Mouse (Mus musculus): ENCODE data around the gene Olfr1151. TPM values are rescaled to one million over a fixed set of nuclear protein-coding genes. Genes with fewer than 3 reads are reported as not detected.

Gene Olfr1151
- polyA plus RNA-seq (2016; fragmentation: Nextera tagmentation; extraction: Ambion mirVana), result not detected in 2 replicates

DNA sequence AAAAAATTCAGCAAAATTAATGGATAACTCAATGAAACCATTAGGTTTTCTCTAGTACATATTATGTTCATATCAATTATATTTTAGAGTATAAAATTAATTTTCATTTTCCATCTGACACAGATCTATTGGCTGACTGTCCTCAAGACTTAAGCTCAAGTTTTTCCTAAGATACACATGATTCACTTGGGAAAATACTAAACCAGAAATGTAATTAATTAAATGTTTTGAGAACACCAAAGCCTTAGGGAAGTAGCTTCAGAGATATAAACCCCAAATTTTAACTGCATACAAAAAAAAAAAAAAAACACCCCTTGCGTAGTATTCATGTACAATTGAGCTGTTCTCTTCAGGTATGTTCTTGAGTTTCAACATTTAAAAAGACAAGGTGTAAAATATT is at the start of gene Olfr1151:
Gene Olfr1151, plus strand, starts transcription at position 301 of the 400 bp plus-strand sequence.
- Histone ChIP-seq H3K4me3 (no peak within 1 kb of the TSS), H3K36me3 (no peaks in the 10 kb centered on the region)

DNA sequence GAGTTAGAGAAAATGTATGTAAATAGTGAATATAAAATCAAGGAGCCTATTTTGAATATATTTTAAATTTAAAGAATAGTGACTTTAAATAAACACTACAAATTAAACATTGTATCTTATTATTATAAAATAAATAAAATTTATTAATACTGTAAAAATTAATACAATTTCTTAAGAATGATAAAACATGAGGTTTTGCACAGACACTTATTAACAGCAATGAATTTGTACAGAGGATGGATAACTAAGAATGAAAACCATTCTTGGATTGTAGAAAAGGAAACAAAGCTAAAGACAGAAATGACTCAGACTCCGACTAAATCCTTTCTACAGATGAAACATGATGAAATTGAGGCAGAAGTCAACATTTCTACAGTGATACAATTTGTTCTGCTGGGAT is 46.1 kb upstream of the Olfr1151 start, which contains the start of gene Olfr1145:
Gene Olfr1145, plus strand, starts transcription at position 301 of the 400 bp plus-strand sequence.
- ATAC-seq (ENCODE audit: low FRiP score, low read depth), result no peak
- Histone ChIP-seq H3K4me2 (replicated peaks) (no peak within 1 kb of the TSS), H3K27ac (no peak within 1 kb of the TSS), H3K9me3 (no peaks in the 10 kb centered on the region), H3K4me1 (no peaks in the 10 kb centered on the region), H3K9ac (no peak within 1 kb of the TSS), H3K4me3 (no peak within 1 kb of the TSS), H3K36me3 (no peaks in the 10 kb centered on the region), H3K27me3 (replicated peaks) (no peaks in the 10 kb centered on the region)
- 82% methylated on average over 1 of the region's 1 CpGs for WGBS

More for the DNA sequence above, at the start of gene Olfr1151:
- H3K9ac ChIP-seq, result no peak within 1 kb of the TSS
- no peaks in the 10 kb centered on the region for H3K4me1 ChIP-seq
- H3K9me3 ChIP-seq, result no peaks in the 10 kb centered on the region
- no peak within 1 kb of the TSS for H3K27ac ChIP-seq
- H3K4me2 ChIP-seq (replicated peaks), result no peak within 1 kb of the TSS
- no peak for ATAC-seq (ENCODE audit: low FRiP score, low read depth)
- H3K27me3 ChIP-seq (replicated peaks), result no peaks in the 10 kb centered on the region
- WGBS, result 93% methylated on average over 1 of the region's 1 CpGs

DNA sequence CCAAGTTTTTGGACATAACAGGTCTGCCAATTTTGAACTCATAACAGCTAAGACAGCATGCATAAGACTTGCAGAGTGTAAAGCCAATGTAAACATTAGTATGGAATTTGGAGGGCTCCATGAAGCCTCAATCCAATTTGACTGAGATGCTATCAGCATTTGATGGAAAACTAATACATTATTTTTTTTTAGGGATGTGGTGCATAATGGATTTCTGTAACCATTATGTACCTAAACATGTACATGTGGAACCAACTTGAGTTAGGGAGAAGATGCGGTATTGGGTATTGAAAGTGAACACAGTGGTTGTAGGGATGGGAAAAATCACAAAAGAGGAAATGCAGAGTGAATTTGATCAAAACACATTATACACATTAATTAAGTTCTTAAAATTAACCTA is 25.4 kb upstream of the Olfr1151 start, which contains the start of gene Olfr1148:
Gene Olfr1148, plus strand, starts transcription at position 301 of the 400 bp plus-strand sequence.
- H3K4me1 ChIP-seq, result no peaks in the 10 kb centered on the region
- no peaks in the 10 kb centered on the region for H3K27me3 ChIP-seq (replicated peaks)
- H3K4me3 ChIP-seq, result no peak within 1 kb of the TSS
- H3K27ac ChIP-seq, result no peak within 1 kb of the TSS
- no peak within 1 kb of the TSS for H3K4me2 ChIP-seq (replicated peaks)
- no peak within 1 kb of the TSS for H3K9ac ChIP-seq
- no peaks in the 10 kb centered on the region for H3K9me3 ChIP-seq
- ATAC-seq (ENCODE audit: low FRiP score, low read depth), result no peak
- H3K36me3 ChIP-seq, result no peaks in the 10 kb centered on the region
- WGBS, result 98% methylated on average over 1 of the region's 1 CpGs

DNA sequence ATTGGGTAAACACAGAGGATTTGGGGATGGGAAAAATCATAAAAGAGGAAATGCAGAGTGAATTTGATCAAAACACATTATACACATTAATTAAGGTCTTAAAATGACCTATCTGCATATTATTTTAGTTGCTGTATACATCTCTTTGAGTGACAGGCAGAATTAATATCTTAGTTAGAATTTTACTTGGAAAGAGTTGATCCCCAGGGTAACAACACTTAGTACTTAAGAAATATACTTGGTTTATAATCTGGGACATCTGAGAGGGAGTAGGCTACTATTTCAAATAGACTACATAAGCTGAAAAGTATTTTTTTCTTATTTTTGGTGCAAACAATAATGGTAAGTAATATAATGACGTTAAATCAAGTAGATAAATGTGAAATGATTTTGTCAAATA is 12.0 kb upstream of the Olfr1151 start, which contains the start of gene Olfr1150-ps1:
Gene Olfr1150-ps1, plus strand, starts transcription at position 301 of the 400 bp plus-strand sequence.
- Histone ChIP-seq H3K4me3 (no peak within 1 kb of the TSS), H3K27me3 (replicated peaks) (no peaks in the 10 kb centered on the region), H3K4me2 (replicated peaks) (no peak within 1 kb of the TSS), H3K9ac (no peak within 1 kb of the TSS), H3K4me1 (no peaks in the 10 kb centered on the region), H3K27ac (no peak within 1 kb of the TSS), H3K9me3 (no peaks in the 10 kb centered on the region), H3K36me3 (no peaks in the 10 kb centered on the region)
- ATAC-seq (ENCODE audit: low FRiP score, low read depth), result no peak
- WGBS, result 80% methylated on average over 1 of the region's 1 CpGs

DNA sequence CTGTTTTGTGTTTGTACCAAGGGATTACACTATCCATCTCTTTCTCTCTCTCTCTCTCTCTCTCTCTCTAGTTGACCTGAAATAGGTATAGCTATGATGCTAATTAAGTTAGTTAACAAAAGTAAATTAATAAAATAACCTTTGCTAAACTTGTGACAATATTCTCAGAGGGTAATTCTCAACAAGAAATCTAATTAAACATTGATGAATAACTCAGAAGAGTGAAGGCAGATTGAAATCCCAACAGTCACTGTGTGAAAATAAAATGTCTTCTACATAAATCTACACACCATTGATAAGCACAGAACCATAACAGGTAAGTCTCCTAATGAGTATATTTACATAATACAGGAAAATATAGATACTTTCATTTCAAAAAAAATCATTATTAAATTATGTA is 10.5 kb downstream of the Olfr1151 start, which contains the start of gene Olfr1152:
Gene Olfr1152, plus strand, starts transcription at position 301 of the 400 bp plus-strand sequence.
- no peaks in the 10 kb centered on the region for H3K36me3 ChIP-seq
- no peaks in the 10 kb centered on the region for H3K4me1 ChIP-seq
- no peak for ATAC-seq (ENCODE audit: low FRiP score, low read depth)
- H3K27ac ChIP-seq, result no peak within 1 kb of the TSS
- H3K4me3 ChIP-seq, result no peak within 1 kb of the TSS
- no peak within 1 kb of the TSS for H3K4me2 ChIP-seq (replicated peaks)
- H3K9me3 ChIP-seq, result no peaks in the 10 kb centered on the region
- H3K9ac ChIP-seq, result no peak within 1 kb of the TSS
- no peaks in the 10 kb centered on the region for H3K27me3 ChIP-seq (replicated peaks)

DNA sequence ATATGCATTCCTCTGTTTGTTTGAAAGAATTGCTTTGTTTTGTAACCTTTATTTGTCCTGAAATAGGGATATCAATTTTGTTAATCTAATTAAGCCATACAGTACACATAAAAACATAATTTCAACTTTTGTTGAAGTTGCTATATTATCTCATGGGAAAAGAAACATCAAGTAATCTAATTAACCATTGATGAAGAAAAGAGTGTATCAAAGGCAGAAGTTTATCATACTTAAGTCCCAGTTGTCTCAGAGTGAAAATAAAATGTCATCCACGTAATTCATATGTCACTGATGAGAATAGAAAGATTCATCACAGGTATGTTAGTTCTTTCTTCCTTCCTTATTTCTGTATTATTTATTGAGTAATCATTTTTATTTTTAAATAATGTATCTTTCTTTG is 39.0 kb downstream of the Olfr1151 start, which contains the start of gene Olfr1153:
Gene Olfr1153, plus strand, starts transcription at position 301 of the 400 bp plus-strand sequence.
- H3K27ac ChIP-seq, result no peak within 1 kb of the TSS
- H3K9ac ChIP-seq, result no peak within 1 kb of the TSS
- H3K4me1 ChIP-seq, result no peaks in the 10 kb centered on the region
- no peak within 1 kb of the TSS for H3K4me2 ChIP-seq (replicated peaks)
- H3K9me3 ChIP-seq, result no peaks in the 10 kb centered on the region
- no peak for ATAC-seq (ENCODE audit: low FRiP score, low read depth)
- H3K4me3 ChIP-seq, result no peak within 1 kb of the TSS
- no peaks in the 10 kb centered on the region for H3K27me3 ChIP-seq (replicated peaks)
- 82% methylated on average over 1 of the region's 1 CpGs for WGBS
- H3K36me3 ChIP-seq, result no peaks in the 10 kb centered on the region

DNA sequence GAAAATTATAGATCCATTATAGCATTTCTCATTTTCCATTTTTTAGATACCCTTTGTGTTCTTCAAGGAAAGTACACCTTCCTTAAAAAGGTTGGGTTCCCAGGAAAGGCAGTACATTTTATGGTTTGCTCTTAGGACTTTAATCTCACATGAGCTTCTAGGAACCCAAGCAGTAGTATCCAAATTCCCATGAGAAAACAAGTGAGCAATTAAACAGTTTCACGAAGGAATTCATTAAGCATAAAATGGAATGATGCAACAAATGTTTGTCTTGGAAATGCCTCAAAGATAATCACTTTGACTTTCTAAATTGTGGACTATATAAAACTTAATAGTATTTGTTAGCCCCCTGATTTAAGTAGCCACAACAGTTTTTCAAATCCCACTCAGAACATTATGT is 49.4 kb downstream of the Olfr1151 start, which contains the start of gene Olfr1154:
Gene Olfr1154, minus strand, starts transcription at position 101 of the 400 bp plus-strand sequence.
- Histone ChIP-seq H3K36me3 (no peaks in the 10 kb centered on the region), H3K9me3 (no peaks in the 10 kb centered on the region), H3K4me1 (no peaks in the 10 kb centered on the region), H3K9ac (no peak within 1 kb of the TSS), H3K4me2 (replicated peaks) (no peak within 1 kb of the TSS), H3K27me3 (replicated peaks) (no peaks in the 10 kb centered on the region), H3K4me3 (no peak within 1 kb of the TSS), H3K27ac (no peak within 1 kb of the TSS)
- WGBS, result 89% methylated on average over 1 of the region's 1 CpGs
- no peak for ATAC-seq (ENCODE audit: low FRiP score, low read depth)

Other genes with a start within 250 kb of the Olfr1151 start
- not detected in 2 replicates for gene Olfr1130, start 249.7 kb upstream of the Olfr1151 start, polyA plus RNA-seq (2016; fragmentation: Nextera tagmentation; extraction: Ambion mirVana)
- gene Olfr1131, start 228.8 kb upstream of the Olfr1151 start, polyA plus RNA-seq (2016; fragmentation: Nextera tagmentation; extraction: Ambion mirVana), result not detected in 2 replicates
- not detected in 2 replicates for gene Olfr1132, start 218.3 kb upstream of the Olfr1151 start, polyA plus RNA-seq (2016; fragmentation: Nextera tagmentation; extraction: Ambion mirVana)
- gene Olfr1133, start 208.5 kb upstream of the Olfr1151 start, polyA plus RNA-seq (2016; fragmentation: Nextera tagmentation; extraction: Ambion mirVana), result not detected in 2 replicates
- gene Olfr1134, start 197.4 kb upstream of the Olfr1151 start, polyA plus RNA-seq (2016; fragmentation: Nextera tagmentation; extraction: Ambion mirVana), result not detected in 2 replicates
- not detected in 2 replicates for gene Olfr1135, start 182.2 kb upstream of the Olfr1151 start, polyA plus RNA-seq (2016; fragmentation: Nextera tagmentation; extraction: Ambion mirVana)
- gene Olfr1136, start 161.9 kb upstream of the Olfr1151 start, polyA plus RNA-seq (2016; fragmentation: Nextera tagmentation; extraction: Ambion mirVana), result not detected in 2 replicates
- gene Olfr1137, start 142.7 kb upstream of the Olfr1151 start, polyA plus RNA-seq (2016; fragmentation: Nextera tagmentation; extraction: Ambion mirVana), result not detected in 2 replicates
- not detected in 2 replicates for gene Olfr1138, start 115.9 kb upstream of the Olfr1151 start, polyA plus RNA-seq (2016; fragmentation: Nextera tagmentation; extraction: Ambion mirVana)
- not detected in 2 replicates for gene Olfr1140, start 112.1 kb upstream of the Olfr1151 start, polyA plus RNA-seq (2016; fragmentation: Nextera tagmentation; extraction: Ambion mirVana)
- not detected in 2 replicates for gene Olfr1141, start 101.9 kb upstream of the Olfr1151 start, polyA plus RNA-seq (2016; fragmentation: Nextera tagmentation; extraction: Ambion mirVana)
- not detected in 2 replicates for gene Olfr152, start 76.4 kb upstream of the Olfr1151 start, polyA plus RNA-seq (2016; fragmentation: Nextera tagmentation; extraction: Ambion mirVana)
- gene Olfr1143, start 55.3 kb upstream of the Olfr1151 start, polyA plus RNA-seq (2016; fragmentation: Nextera tagmentation; extraction: Ambion mirVana), result not detected in 2 replicates
- not detected in 2 replicates for gene Olfr1145, start 46.0 kb upstream of the Olfr1151 start, polyA plus RNA-seq (2016; fragmentation: Nextera tagmentation; extraction: Ambion mirVana)
- not detected in 2 replicates for gene Olfr1148, start 25.3 kb upstream of the Olfr1151 start, polyA plus RNA-seq (2016; fragmentation: Nextera tagmentation; extraction: Ambion mirVana)
- gene Olfr1150-ps1, start 11.9 kb upstream of the Olfr1151 start, polyA plus RNA-seq (2016; fragmentation: Nextera tagmentation; extraction: Ambion mirVana), result not detected in 2 replicates
- 0.03 TPM in 1 of 2 replicates, not detected in the other for gene Olfr1152, start 10.6 kb downstream of the Olfr1151 start, polyA plus RNA-seq (2016; fragmentation: Nextera tagmentation; extraction: Ambion mirVana)
- not detected in 2 replicates for gene Olfr1153, start 39.1 kb downstream of the Olfr1151 start, polyA plus RNA-seq (2016; fragmentation: Nextera tagmentation; extraction: Ambion mirVana)
- not detected in 2 replicates for gene Olfr1154, start 49.3 kb downstream of the Olfr1151 start, polyA plus RNA-seq (2016; fragmentation: Nextera tagmentation; extraction: Ambion mirVana)
- gene Olfr1155, start 89.3 kb downstream of the Olfr1151 start, polyA plus RNA-seq (2016; fragmentation: Nextera tagmentation; extraction: Ambion mirVana), result not detected in 2 replicates
- gene Olfr1156, start 97.2 kb downstream of the Olfr1151 start, polyA plus RNA-seq (2016; fragmentation: Nextera tagmentation; extraction: Ambion mirVana), result not detected in 2 replicates
- gene Olfr1157, start 112.4 kb downstream of the Olfr1151 start, polyA plus RNA-seq (2016; fragmentation: Nextera tagmentation; extraction: Ambion mirVana), result not detected in 2 replicates
- not detected in 2 replicates for gene Olfr74, start 118.8 kb downstream of the Olfr1151 start, polyA plus RNA-seq (2016; fragmentation: Nextera tagmentation; extraction: Ambion mirVana)
- gene Olfr1158, start 134.3 kb downstream of the Olfr1151 start, polyA plus RNA-seq (2016; fragmentation: Nextera tagmentation; extraction: Ambion mirVana), result not detected in 2 replicates
- gene Olfr1160, start 152.4 kb downstream of the Olfr1151 start, polyA plus RNA-seq (2016; fragmentation: Nextera tagmentation; extraction: Ambion mirVana), result not detected in 2 replicates
- gene Olfr1161, start 166.9 kb downstream of the Olfr1151 start, polyA plus RNA-seq (2016; fragmentation: Nextera tagmentation; extraction: Ambion mirVana), result not detected in 2 replicates
- not detected in 2 replicates for gene Olfr73, start 181.8 kb downstream of the Olfr1151 start, polyA plus RNA-seq (2016; fragmentation: Nextera tagmentation; extraction: Ambion mirVana)
- gene Olfr1162, start 195.3 kb downstream of the Olfr1151 start, polyA plus RNA-seq (2016; fragmentation: Nextera tagmentation; extraction: Ambion mirVana), result not detected in 2 replicates
- not detected in 2 replicates for gene Olfr1163, start 216.0 kb downstream of the Olfr1151 start, polyA plus RNA-seq (2016; fragmentation: Nextera tagmentation; extraction: Ambion mirVana)
- not detected in 2 replicates for gene Olfr1164, start 238.1 kb downstream of the Olfr1151 start, polyA plus RNA-seq (2016; fragmentation: Nextera tagmentation; extraction: Ambion mirVana)

Measured in neural tube, embryonic 12.5 days (tissue).